Mouse (Mus musculus): ENCODE results near the gene Gm4513. TPM values are rescaled to one million over a fixed set of nuclear protein-coding genes. Genes with fewer than 3 reads are reported as not detected.

Gene Gm4513
- polyA plus RNA-seq (2015; fragmentation: Nextera tagmentation; extraction: Ambion mirVana) = 0.16 TPM in 1 of 2 replicates, not detected in the other

DNA sequence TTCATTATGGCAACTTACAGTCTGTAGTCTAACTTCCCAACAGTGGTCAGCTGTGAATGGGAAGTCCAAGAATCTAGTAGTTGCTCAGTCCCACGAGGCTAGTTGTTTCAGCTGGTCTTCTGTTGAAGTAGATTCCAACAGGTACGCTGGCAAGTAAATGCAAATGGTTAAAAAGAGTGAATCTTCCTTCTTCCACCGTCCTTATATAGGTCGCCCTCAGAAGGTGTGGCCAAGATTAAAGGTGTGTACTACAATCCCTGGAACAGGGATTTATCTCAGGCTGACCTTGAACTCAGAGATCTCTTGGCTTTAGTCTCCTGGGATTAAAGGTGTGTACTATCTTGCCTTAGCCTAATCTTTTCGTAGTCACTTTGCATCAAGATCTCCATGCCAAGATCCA is at the start of gene Gm4513:
TSS of gene Gm4513 (minus strand) at position 101 of the 400 bp plus-strand sequence.

GRCm38 (mm10) chr7:20576141-20576540 is 22.7 kb downstream of the Gm4513 start, which contains the start of gene Gm4141:
TSS of gene Gm4141 (minus strand) at chr7:20576241.

GRCm38 (mm10) chr7:20545657-20546056 is 53.2 kb downstream of the Gm4513 start, which contains the start of gene Gm5726:
TSS of gene Gm5726 (minus strand) at chr7:20545757.

Other genes starting within 250 kb of the Gm4513 start
- not detected in 2 replicates for gene Gm5728, start 223.6 kb downstream of the Gm4513 start, polyA plus RNA-seq (2015; fragmentation: Nextera tagmentation; extraction: Ambion mirVana)
- not detected in 2 replicates for gene Vmn1r100, start 181.1 kb downstream of the Gm4513 start, polyA plus RNA-seq (2015; fragmentation: Nextera tagmentation; extraction: Ambion mirVana)
- gene Vmn1r101, start 156.4 kb downstream of the Gm4513 start, polyA plus RNA-seq (2015; fragmentation: Nextera tagmentation; extraction: Ambion mirVana) = not detected in 2 replicates
- not detected in 2 replicates for gene Gm10670, start 124.1 kb downstream of the Gm4513 start, polyA plus RNA-seq (2015; fragmentation: Nextera tagmentation; extraction: Ambion mirVana)
- gene Vmn1r103, start 88.5 kb downstream of the Gm4513 start, polyA plus RNA-seq (2015; fragmentation: Nextera tagmentation; extraction: Ambion mirVana) = not detected in 2 replicates
- not detected in 2 replicates for gene Vmn1r104, start 65.2 kb downstream of the Gm4513 start, polyA plus RNA-seq (2015; fragmentation: Nextera tagmentation; extraction: Ambion mirVana)
- gene Gm5726, start 53.3 kb downstream of the Gm4513 start, polyA plus RNA-seq (2015; fragmentation: Nextera tagmentation; extraction: Ambion mirVana) = not detected in 2 replicates
- not detected in 2 replicates for gene Gm4141, start 22.8 kb downstream of the Gm4513 start, polyA plus RNA-seq (2015; fragmentation: Nextera tagmentation; extraction: Ambion mirVana)
- gene Vmn1r107, start 69.9 kb upstream of the Gm4513 start, polyA plus RNA-seq (2015; fragmentation: Nextera tagmentation; extraction: Ambion mirVana) = not detected in 2 replicates
- not detected in 2 replicates for gene Vmn1r111, start 104.2 kb upstream of the Gm4513 start, polyA plus RNA-seq (2015; fragmentation: Nextera tagmentation; extraction: Ambion mirVana)
- gene Gm10668, start 131.6 kb upstream of the Gm4513 start, polyA plus RNA-seq (2015; fragmentation: Nextera tagmentation; extraction: Ambion mirVana) = not detected in 2 replicates
- gene Vmn1r112, start 172.2 kb upstream of the Gm4513 start, polyA plus RNA-seq (2015; fragmentation: Nextera tagmentation; extraction: Ambion mirVana) = not detected in 2 replicates
- not detected in 2 replicates for gene Vmn1r113, start 188.3 kb upstream of the Gm4513 start, polyA plus RNA-seq (2015; fragmentation: Nextera tagmentation; extraction: Ambion mirVana)
- not detected in 2 replicates for gene Vmn1r114, start 213.2 kb upstream of the Gm4513 start, polyA plus RNA-seq (2015; fragmentation: Nextera tagmentation; extraction: Ambion mirVana)
- not detected in 2 replicates for gene Vmn1r115, start 246.0 kb upstream of the Gm4513 start, polyA plus RNA-seq (2015; fragmentation: Nextera tagmentation; extraction: Ambion mirVana)

Data from adrenal gland, postnatal 0 days (tissue).